Mouse (Mus musculus) forebrain, embryonic 16.5 days (tissue): ENCODE data around the gene Hint3. TPM values are rescaled to one million over a fixed set of nuclear protein-coding genes. Genes with fewer than 3 reads are reported as not detected.
"Not testable (repeated sequence)": the region's sequence is repeated elsewhere in the genome, so short reads cannot be mapped to it uniquely, and the experiment has no call there.

ENCODE experiments used
- ATAC-seq: fragments of 200-750 bp; cut with Nextera tagmentation; 2 replicates; pipeline ENCODE4 v1.8.0; 2017; ENCODE audit warnings: mild to moderate bottlenecking, moderate library complexity
- H3K27ac ChIP-seq: fragments of 300-500 bp; sonication (generic); 2 replicates; pipeline ENCODE4 v1.5.1; 2014; ENCODE audit warnings: low read length, control low read depth
- H3K27me3 ChIP-seq: fragments of 300-500 bp; sonication (generic); replicated peaks from 2 replicates; pipeline ENCODE4 v1.6.1; 2014; ENCODE audit warnings: low read length; ENCODE audit not compliant: control insufficient read depth, insufficient read depth
- H3K36me3 ChIP-seq: fragments of 300-500 bp; sonication (generic); 2 replicates; pipeline ENCODE4 v1.6.1; 2014; ENCODE audit not compliant: control insufficient read depth, insufficient read depth
- H3K4me1 ChIP-seq: fragments of 300-500 bp; sonication (generic); replicated peaks from 2 replicates; pipeline ENCODE4 v1.6.1; 2014; ENCODE audit warnings: low read length; ENCODE audit not compliant: control insufficient read depth, insufficient read depth
- H3K4me2 ChIP-seq: fragments of 300-500 bp; sonication (generic); 2 replicates; pipeline ENCODE4 v1.6.1; 2014; ENCODE audit warnings: mild to moderate bottlenecking, low read length, control low read depth
- H3K4me3 ChIP-seq: fragments of 300-500 bp; sonication (generic); replicated peaks from 2 replicates; pipeline ENCODE4 v1.5.1; 2014; ENCODE audit warnings: mild to moderate bottlenecking, low read length, control low read depth
- H3K9ac ChIP-seq: fragments of 300-500 bp; sonication (generic); replicated peaks from 2 replicates; pipeline ENCODE4 v1.6.1; 2014; ENCODE audit warnings: low read depth, low read length, control low read depth
- H3K9me3 ChIP-seq: fragments of 300-500 bp; sonication (generic); 2 replicates; pipeline ENCODE4 v1.6.1; 2016; ENCODE audit warnings: low read length; ENCODE audit not compliant: control insufficient read depth
- WGBS: fragments of 180-500 bp; shearing (Covaris S2); extraction: QIAGEN DNeasy Blood & Tissue Kit; methylation state at CpG from one replicate; pipeline ENCODE4 v1.1.7; 2014; 5-methylcytosine and 5-hydroxymethylcytosine counted together
- polyA plus RNA-seq: library from polyadenylated mRNA; unstranded; fragments of >200 nt; fragmentation: Nextera tagmentation; extraction: Ambion mirVana; gene quantifications from 2 replicates; pipeline ENCODE4 v1.2.1, GENCODE M21; 2015

The Hint3 gene
- 21.9 and 22.9 TPM in 2 replicates for polyA plus RNA-seq

GRCm38 (mm10) chr10:30629513-30629912, at the start of gene Hint3:
TSS of gene Hint3 (minus strand) at chr10:30629632.
- Histone ChIP-seq H3K36me3 (no peaks in the 10 kb centered on the region), H3K4me1 (no peaks in the 10 kb centered on the region), H3K27ac (no peak within 1 kb of the TSS), H3K9me3 (no peaks in the 10 kb centered on the region), H3K9ac (no peak within 1 kb of the TSS), H3K4me2 (no peak within 1 kb of the TSS), H3K4me3 (no peak within 1 kb of the TSS), H3K27me3 (no peaks in the 10 kb centered on the region)
- ATAC-seq = no peak
- WGBS = 88% methylated on average over 3 of the region's 3 CpGs

GRCm38 (mm10) chr10:30678051-30678450, 48.6 kb upstream of the Hint3 start:
- Histone ChIP-seq H3K4me3 (no peak overlapping the region), H3K4me2 (no peak overlapping the region), H3K36me3 (no peaks in the 10 kb centered on the region), H3K27me3 (no peaks in the 10 kb centered on the region), H3K9me3 (no peaks in the 10 kb centered on the region), H3K4me1 (no peaks in the 10 kb centered on the region), H3K27ac (no peak overlapping the region), H3K9ac (no peak overlapping the region)
- peak; percentile 77 for ATAC-seq
- WGBS = 28% methylated on average over 2 of the region's 2 CpGs

- Histone ChIP-seq H3K4me2 (no peak overlapping the region), H3K4me3 (no peak overlapping the region), H3K36me3 (peaks cover 2% of the 10 kb centered on the region; the same call in 1 of the 2 replicates), H3K4me1 (no peaks in the 10 kb centered on the region), H3K9ac (no peak overlapping the region), H3K27me3 (no peaks in the 10 kb centered on the region), H3K27ac (no peak overlapping the region), H3K9me3 (no peaks in the 10 kb centered on the region)
- 98% methylated on average over 3 of the region's 3 CpGs for WGBS
- no peak for ATAC-seq
These were observed 45.4 kb upstream of the Hint3 start for GRCm38 (mm10) chr10:30674825-30675224.

GRCm38 (mm10) chr10:30666580-30666979, 37.1 kb upstream of the Hint3 start:
- H3K27me3 ChIP-seq = no peaks in the 10 kb centered on the region
- no peak overlapping the region for H3K4me3 ChIP-seq
- H3K4me2 ChIP-seq = no peak overlapping the region
- H3K4me1 ChIP-seq = no peaks in the 10 kb centered on the region
- H3K9me3 ChIP-seq = no peaks in the 10 kb centered on the region
- ATAC-seq = no peak
- WGBS = 93% methylated on average over 2 of the region's 2 CpGs
- H3K27ac ChIP-seq = no peak overlapping the region
- H3K9ac ChIP-seq = no peak overlapping the region
- peaks cover 4% of the 10 kb centered on the region for H3K36me3 ChIP-seq

- no peaks in the 10 kb centered on the region for H3K27me3 ChIP-seq
- ATAC-seq = no peak
- H3K4me3 ChIP-seq = no peak overlapping the region
- no peak overlapping the region for H3K4me2 ChIP-seq
- H3K9me3 ChIP-seq = no peaks in the 10 kb centered on the region
- no peaks in the 10 kb centered on the region for H3K4me1 ChIP-seq
- H3K9ac ChIP-seq = no peak overlapping the region
- H3K27ac ChIP-seq = no peak overlapping the region
- 94% methylated on average over 6 of the region's 6 CpGs for WGBS
- H3K36me3 ChIP-seq = peaks cover 7% of the 10 kb centered on the region; the same call in 1 of the 2 replicates
These were observed 31.3 kb upstream of the Hint3 start for GRCm38 (mm10) chr10:30660564-30661328.

- WGBS = 25% methylated on average over 5 of the region's 5 CpGs
- H3K4me2 ChIP-seq = no peak overlapping the region
- no peak for ATAC-seq
These were observed 26.2 kb upstream of the Hint3 start for GRCm38 (mm10) chr10:30655655-30656054.

GRCm38 (mm10) chr10:30647681-30648080, 18.2 kb upstream of the Hint3 start:
- H3K9ac ChIP-seq = no peak overlapping the region
- no peaks in the 10 kb centered on the region for H3K27me3 ChIP-seq
- no peaks in the 10 kb centered on the region for H3K4me1 ChIP-seq
- WGBS = 54% methylated on average over 2 of the region's 2 CpGs
- H3K4me2 ChIP-seq = no peak overlapping the region
- H3K9me3 ChIP-seq = no peaks in the 10 kb centered on the region
- H3K4me3 ChIP-seq = no peak overlapping the region
- ATAC-seq = no peak
- peaks cover 5% of the 10 kb centered on the region for H3K36me3 ChIP-seq
- H3K27ac ChIP-seq = no peak overlapping the region

More at GRCm38 (mm10) chr10:30655655-30656054, 26.2 kb upstream of the Hint3 start:
- H3K27me3 ChIP-seq = no peaks in the 10 kb centered on the region
- H3K9ac ChIP-seq = no peak overlapping the region
- H3K4me3 ChIP-seq = no peak overlapping the region
- H3K27ac ChIP-seq = no peak overlapping the region
- no peaks in the 10 kb centered on the region for H3K4me1 ChIP-seq
- peaks cover 15% of the 10 kb centered on the region for H3K36me3 ChIP-seq
- no peaks in the 10 kb centered on the region for H3K9me3 ChIP-seq

GRCm38 (mm10) chr10:30638216-30638615, 8.8 kb upstream of the Hint3 start:
- 84% methylated on average over 3 of the region's 3 CpGs for WGBS
- no peak overlapping the region for H3K4me2 ChIP-seq
- H3K27ac ChIP-seq = no peak overlapping the region
- no peaks in the 10 kb centered on the region for H3K9me3 ChIP-seq
- H3K4me1 ChIP-seq = no peaks in the 10 kb centered on the region
- H3K27me3 ChIP-seq = no peaks in the 10 kb centered on the region
- no peak overlapping the region for H3K9ac ChIP-seq
- H3K36me3 ChIP-seq = no peaks in the 10 kb centered on the region
- no peak for ATAC-seq
- H3K4me3 ChIP-seq = no peak overlapping the region

GRCm38 (mm10) chr10:30636474-30637154, 7.2 kb upstream of the Hint3 start:
- not testable (repeated sequence) for H3K9ac ChIP-seq, H3K4me3 ChIP-seq, H3K27me3 ChIP-seq, H3K4me2 ChIP-seq, H3K27ac ChIP-seq, H3K4me1 ChIP-seq, H3K9me3 ChIP-seq, H3K36me3 ChIP-seq, ATAC-seq
- 95% methylated on average over 1 of the region's 1 CpGs for WGBS
